Mouse (Mus musculus) embryonic facial prominence, embryonic 14.5 days (tissue): ENCODE measurements around the gene Palld. TPM values are rescaled to one million over a fixed set of nuclear protein-coding genes. Genes with fewer than 3 reads are reported as not detected.

ENCODE experiments used
- ATAC-seq: fragments of 200-750 bp; cut with Nextera tagmentation; 2 replicates; pipeline ENCODE4 v1.8.0; 2017; ENCODE audit warnings: low read depth, moderate number of reproducible peaks, moderate TSS enrichment
- DNase-seq: peaks from one replicate; pipeline ENCODE4 v3.0.0-alpha.2; 2015; ENCODE audit warnings: low spot score
- H3K27ac ChIP-seq: fragments of 300-500 bp; sonication (generic); replicated peaks from 2 replicates; pipeline ENCODE4 v1.5.1; 2014; ENCODE audit warnings: low read depth, mild to moderate bottlenecking, low read length, moderate library complexity
- H3K27me3 ChIP-seq: fragments of 300-500 bp; sonication (generic); replicated peaks from 2 replicates; pipeline ENCODE4 v1.6.1; 2014; ENCODE audit warnings: low read length; ENCODE audit not compliant: control insufficient read depth, insufficient read depth
- H3K36me3 ChIP-seq: fragments of 300-500 bp; sonication (generic); 2 replicates; pipeline ENCODE4 v1.6.1; 2014; ENCODE audit warnings: low read length, mixed read lengths; ENCODE audit not compliant: control insufficient read depth, insufficient read depth
- H3K4me1 ChIP-seq: fragments of 300-500 bp; sonication (generic); 2 replicates; pipeline ENCODE4 v1.6.1; 2014; ENCODE audit warnings: antibody characterized with exemption, low read length; ENCODE audit not compliant: control insufficient read depth, insufficient read depth
- H3K4me2 ChIP-seq: fragments of 300-500 bp; sonication (generic); 2 replicates; pipeline ENCODE4 v1.6.1; 2014; ENCODE audit warnings: low read depth, mild to moderate bottlenecking, low read length, moderate library complexity, mixed read lengths
- H3K4me3 ChIP-seq: fragments of 300-500 bp; sonication (generic); 2 replicates; pipeline ENCODE4 v1.5.1; 2014; ENCODE audit warnings: low read depth, mild to moderate bottlenecking, low read length
- H3K9ac ChIP-seq: fragments of 300-500 bp; sonication (generic); 2 replicates; pipeline ENCODE4 v1.6.1; 2014; ENCODE audit warnings: low read depth, mild to moderate bottlenecking, low read length, moderate library complexity, mixed read lengths
- H3K9me3 ChIP-seq: fragments of 300-500 bp; sonication (generic); 2 replicates; pipeline ENCODE4 v1.6.1; 2016; ENCODE audit warnings: low read length; ENCODE audit not compliant: control insufficient read depth
- WGBS: fragments of 180-500 bp; shearing (Covaris S2); extraction: QIAGEN DNeasy Blood & Tissue Kit; methylation state at CpG from one replicate; pipeline ENCODE4 v1.1.7; 2014; 5-methylcytosine and 5-hydroxymethylcytosine counted together
- polyA plus RNA-seq: library from polyadenylated mRNA; unstranded; fragments of >200 nt; fragmentation: Nextera tagmentation; extraction: Ambion mirVana; gene quantifications from 2 replicates; pipeline ENCODE4 v1.2.1, GENCODE M21; 2014

Gene Palld
- polyA plus RNA-seq, 1 experiment from 2014 or later = 96.3 TPM

DNA sequence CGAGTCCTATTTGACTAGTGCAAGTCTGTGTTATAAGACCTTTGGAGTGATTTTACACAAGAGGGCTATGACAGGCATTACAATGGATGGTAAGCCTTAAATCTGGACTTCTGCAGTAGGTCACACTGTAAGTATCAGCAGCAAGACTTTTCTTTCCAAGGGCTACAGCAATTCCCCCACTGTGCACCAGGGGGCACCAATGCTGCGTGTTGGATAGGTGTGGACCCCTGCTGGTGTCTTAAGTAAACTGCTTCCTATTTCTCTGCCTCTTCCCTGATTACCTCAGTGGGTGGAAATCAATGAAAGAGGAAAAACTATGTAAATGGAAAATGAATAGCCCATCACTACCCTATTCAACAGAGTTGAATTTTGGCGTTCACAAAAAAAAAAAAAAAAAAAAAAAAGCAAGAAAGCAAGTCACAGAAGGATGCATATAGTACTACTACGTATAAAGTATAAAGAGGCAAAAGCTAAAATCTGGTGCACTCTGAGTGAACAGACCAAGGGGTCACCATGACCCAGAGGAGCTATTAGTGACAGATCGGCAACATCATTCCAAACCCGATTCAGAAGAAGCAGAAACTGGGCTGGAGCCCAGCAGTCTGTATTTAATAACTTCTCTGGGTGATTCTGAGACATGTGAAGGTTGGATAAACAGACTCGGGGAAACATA is 362.5 kb downstream of the Palld start:
- 37% methylated on average over 7 of the region's 7 CpGs for WGBS
- Histone ChIP-seq H3K9ac (no peak overlapping the region), H3K27ac (no peak overlapping the region), H3K4me2 (no peak overlapping the region), H3K36me3 (peaks cover 50% of the 10 kb centered on the region), H3K27me3 (no peaks in the 10 kb centered on the region), H3K4me3 (no peak overlapping the region), H3K4me1 (0 out of 2 replicates have a peak, but pooled peaks cover 3% of the 10 kb centered on the region), H3K9me3 (no peaks in the 10 kb centered on the region)
- DNase-seq = peak; percentile 91
- peak; percentile 71 for ATAC-seq

DNA sequence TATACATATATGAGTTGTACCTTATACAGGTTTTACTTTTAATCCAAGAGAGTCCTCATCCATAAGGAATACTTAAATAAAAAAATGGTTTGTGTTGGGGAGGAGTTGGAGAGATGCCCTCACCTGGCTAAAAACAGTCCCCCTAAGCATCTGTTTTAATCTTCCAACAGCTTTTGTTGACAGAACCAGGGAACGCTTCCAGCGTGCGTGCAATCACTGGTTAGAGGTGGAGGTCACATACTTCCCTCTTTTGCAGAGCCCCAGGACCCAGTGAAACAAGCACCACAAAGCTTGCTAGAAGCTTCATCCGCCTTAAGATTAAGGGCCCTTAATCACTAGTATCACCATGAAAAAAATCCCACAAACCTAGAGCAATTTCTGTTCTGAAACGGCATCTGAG is 365.0 kb downstream of the Palld start:
- 58% methylated on average over 5 of the region's 5 CpGs for WGBS
- no peaks in the 10 kb centered on the region for H3K27me3 ChIP-seq
- no peak overlapping the region for H3K9ac ChIP-seq
- H3K9me3 ChIP-seq = no peaks in the 10 kb centered on the region
- 0 out of 2 replicates have a peak, but pooled peaks cover 3% of the 10 kb centered on the region for H3K4me1 ChIP-seq
- peak; percentile 45 for DNase-seq
- H3K4me3 ChIP-seq = no peak overlapping the region
- no peak overlapping the region for H3K4me2 ChIP-seq
- H3K36me3 ChIP-seq = peaks cover 57% of the 10 kb centered on the region
- no peak for ATAC-seq
- H3K27ac ChIP-seq = peak overlapping the region; percentile 48; the same call in 1 of the 2 replicates

GRCm38 (mm10) chr8:61535472-61535871 is 367.0 kb downstream of the Palld start:
- no peaks in the 10 kb centered on the region for H3K27me3 ChIP-seq
- 78% methylated on average over 11 of the region's 11 CpGs for WGBS
- peaks cover 68% of the 10 kb centered on the region for H3K36me3 ChIP-seq
- no peak overlapping the region for H3K4me2 ChIP-seq
- no peak overlapping the region for H3K9ac ChIP-seq
- ATAC-seq (no peak), DNase-seq (no peak)
- H3K4me1 ChIP-seq = 0 out of 2 replicates have a peak, but pooled peaks cover 3% of the 10 kb centered on the region
- no peak overlapping the region for H3K4me3 ChIP-seq
- H3K9me3 ChIP-seq = no peaks in the 10 kb centered on the region
- no peak overlapping the region for H3K27ac ChIP-seq

- DNase-seq (no peak), ATAC-seq (0 out of 2 replicates have a peak, but pooled peaks have one; percentile 30)
- Histone ChIP-seq H3K9ac (no peak overlapping the region), H3K9me3 (no peaks in the 10 kb centered on the region), H3K4me1 (0 out of 2 replicates have a peak, but pooled peaks cover 3% of the 10 kb centered on the region), H3K27ac (no peak overlapping the region), H3K4me3 (no peak overlapping the region), H3K36me3 (peaks cover 81% of the 10 kb centered on the region), H3K4me2 (no peak overlapping the region), H3K27me3 (no peaks in the 10 kb centered on the region)
- WGBS = 39% methylated on average over 16 of the region's 16 CpGs
These were observed 369.0 kb downstream of the Palld start for GRCm38 (mm10) chr8:61533356-61533926.

DNA sequence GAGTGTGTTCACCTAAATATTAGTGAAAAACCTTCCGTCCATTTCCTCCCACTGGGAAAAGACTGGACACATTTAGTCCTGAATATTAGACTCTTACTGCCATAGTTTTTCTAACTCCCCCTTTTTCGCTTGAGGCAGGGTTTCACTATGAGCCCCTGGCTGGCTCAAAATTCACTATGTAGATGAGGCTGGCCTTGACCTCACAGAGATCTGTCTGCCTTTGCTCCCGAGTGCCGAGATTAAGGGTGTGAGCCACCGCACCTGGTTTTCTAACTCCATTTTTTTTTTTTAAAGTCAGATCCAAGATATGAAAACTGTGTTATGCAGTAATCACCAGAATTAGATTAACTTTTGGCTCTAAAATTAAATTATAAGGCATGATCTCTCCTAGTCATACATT is 369.7 kb downstream of the Palld start:
- no peak overlapping the region for H3K9ac ChIP-seq
- H3K36me3 ChIP-seq = peaks cover 81% of the 10 kb centered on the region
- no peak for DNase-seq
- H3K4me2 ChIP-seq = no peak overlapping the region
- no peak for ATAC-seq
- H3K27ac ChIP-seq = no peak overlapping the region
- 62% methylated on average over 5 of the region's 5 CpGs for WGBS
- no peaks in the 10 kb centered on the region for H3K27me3 ChIP-seq
- H3K4me3 ChIP-seq = no peak overlapping the region
- H3K9me3 ChIP-seq = no peaks in the 10 kb centered on the region
- H3K4me1 ChIP-seq = no peaks in the 10 kb centered on the region

DNA sequence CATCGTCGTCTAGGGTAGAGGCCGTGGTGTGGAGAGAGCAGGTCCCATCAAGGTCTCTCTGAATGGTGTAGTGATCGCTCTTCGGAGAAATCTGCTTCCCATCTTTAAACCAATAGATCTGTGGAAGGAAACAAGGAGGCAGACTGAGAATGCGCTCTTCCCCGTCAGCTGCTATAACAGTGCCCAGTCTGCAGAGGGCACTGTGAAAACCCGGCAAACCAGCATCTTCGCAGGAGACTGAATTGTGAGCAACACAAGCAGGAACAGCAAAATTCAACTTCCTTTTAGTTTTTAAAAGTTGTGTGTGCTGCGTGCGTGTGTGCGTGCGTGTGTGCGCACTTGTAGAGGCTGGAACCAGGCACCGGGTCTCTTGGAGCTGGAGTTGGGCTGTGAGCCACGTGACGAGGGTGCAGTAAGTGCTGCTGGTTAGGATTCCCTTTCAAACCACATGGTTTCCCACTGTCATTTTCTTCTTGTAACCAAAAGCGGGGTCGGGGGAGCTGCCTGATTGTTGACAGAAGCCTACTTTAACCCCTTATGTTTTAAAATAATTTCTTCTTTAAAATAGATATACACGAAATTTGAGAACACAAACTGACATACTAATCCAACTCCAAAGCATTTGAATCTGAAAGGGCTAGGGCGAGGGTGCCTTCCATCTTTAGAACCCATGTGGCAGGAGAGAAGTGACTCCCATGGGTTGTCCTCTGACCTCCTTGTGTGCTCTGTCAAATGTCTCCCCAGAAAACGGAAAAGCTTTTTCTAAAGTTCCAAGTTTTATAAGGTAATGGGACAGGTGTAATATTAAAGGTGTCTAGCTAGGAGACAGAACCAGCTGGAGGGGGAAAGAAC is 370.3 kb downstream of the Palld start:
- WGBS = 71% methylated on average over 22 of the region's 22 CpGs
- Histone ChIP-seq H3K4me2 (no peak overlapping the region), H3K36me3 (peaks cover 82% of the 10 kb centered on the region), H3K4me3 (no peak overlapping the region), H3K27me3 (no peaks in the 10 kb centered on the region), H3K27ac (no peak overlapping the region), H3K9me3 (no peaks in the 10 kb centered on the region), H3K9ac (no peak overlapping the region), H3K4me1 (no peaks in the 10 kb centered on the region)
- ATAC-seq = no peak
- DNase-seq = no peak

GRCm38 (mm10) chr8:61528642-61529041 is 373.8 kb downstream of the Palld start:
- H3K4me1 ChIP-seq = no peaks in the 10 kb centered on the region
- ATAC-seq (0 out of 2 replicates have a peak, but pooled peaks have one; percentile 44), DNase-seq (peak; percentile 61)
- H3K9me3 ChIP-seq = no peaks in the 10 kb centered on the region
- no peaks in the 10 kb centered on the region for H3K27me3 ChIP-seq
- WGBS = 81% methylated on average over 6 of the region's 6 CpGs
- no peak overlapping the region for H3K4me2 ChIP-seq
- no peak overlapping the region for H3K4me3 ChIP-seq
- no peak overlapping the region for H3K9ac ChIP-seq
- H3K27ac ChIP-seq = peak overlapping the region; percentile 46; the same call in 1 of the 2 replicates
- H3K36me3 ChIP-seq = peaks cover 80% of the 10 kb centered on the region

DNA sequence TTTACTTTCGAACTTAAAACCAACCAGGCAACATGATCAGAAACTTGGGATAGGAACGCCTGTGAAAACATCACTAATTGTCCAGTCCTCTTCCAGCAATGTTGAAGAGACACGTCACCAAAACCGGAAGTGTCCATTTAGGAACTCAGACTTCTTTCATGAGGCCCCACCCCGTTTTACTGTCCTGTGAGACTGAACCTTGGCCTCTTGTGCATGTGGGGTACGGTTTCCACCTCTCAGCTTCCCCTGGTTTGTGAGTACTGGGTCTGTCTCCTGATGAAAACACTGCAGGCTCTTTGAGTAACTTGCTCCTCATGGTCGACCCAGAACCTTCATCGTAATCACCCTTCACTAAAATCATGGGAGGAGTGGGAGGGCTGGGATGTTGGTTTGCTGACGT is 374.3 kb downstream of the Palld start:
- ATAC-seq (no peak), DNase-seq (no peak)
- H3K27me3 ChIP-seq = no peaks in the 10 kb centered on the region
- no peak overlapping the region for H3K4me2 ChIP-seq
- no peak overlapping the region for H3K27ac ChIP-seq
- H3K4me1 ChIP-seq = no peaks in the 10 kb centered on the region
- WGBS = 86% methylated on average over 9 of the region's 9 CpGs
- H3K9ac ChIP-seq = no peak overlapping the region
- no peaks in the 10 kb centered on the region for H3K9me3 ChIP-seq
- no peak overlapping the region for H3K4me3 ChIP-seq
- H3K36me3 ChIP-seq = peaks cover 82% of the 10 kb centered on the region
